Mouse (Mus musculus): Measurements from ENCODE around the gene Rgs9bp. TPM values are rescaled to one million over a fixed set of nuclear protein-coding genes. Genes with fewer than 3 reads are reported as not detected.
"Not testable (repeated sequence)": the region's sequence is repeated elsewhere in the genome, so short reads cannot be mapped to it uniquely, and the experiment has no call there.

The Rgs9bp gene
- polyA plus RNA-seq, 1 experiment from 2014 or later = 0.04 TPM

DNA sequence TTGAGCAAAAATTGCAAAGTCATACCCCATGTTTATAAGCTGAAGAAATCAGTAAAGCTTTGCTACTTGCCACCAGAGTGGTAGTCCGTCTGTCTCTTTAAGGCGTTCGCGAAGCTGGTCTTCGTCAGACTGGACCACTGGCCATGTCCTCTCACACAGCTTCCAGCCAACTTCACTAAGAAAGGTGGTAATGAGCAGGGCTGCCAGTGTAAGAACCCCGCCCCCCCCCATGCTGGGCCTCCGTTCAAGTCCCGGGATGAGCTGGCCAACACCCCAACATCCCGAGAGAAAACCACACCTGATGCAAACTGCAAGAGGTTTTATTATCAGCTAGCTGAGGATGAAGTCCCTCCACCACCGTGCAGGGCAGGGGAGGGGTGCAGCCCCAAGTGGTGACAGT lies 20.5 kb downstream of the Rgs9bp start:
- WGBS (ENCODE audit: insufficient replicate concordance) = 79% methylated on average over 10 of the region's 10 CpGs
- H3K27me3 ChIP-seq (ENCODE audit: control insufficient read depth, insufficient read depth, low read depth, low read length) = not testable (repeated sequence)

DNA sequence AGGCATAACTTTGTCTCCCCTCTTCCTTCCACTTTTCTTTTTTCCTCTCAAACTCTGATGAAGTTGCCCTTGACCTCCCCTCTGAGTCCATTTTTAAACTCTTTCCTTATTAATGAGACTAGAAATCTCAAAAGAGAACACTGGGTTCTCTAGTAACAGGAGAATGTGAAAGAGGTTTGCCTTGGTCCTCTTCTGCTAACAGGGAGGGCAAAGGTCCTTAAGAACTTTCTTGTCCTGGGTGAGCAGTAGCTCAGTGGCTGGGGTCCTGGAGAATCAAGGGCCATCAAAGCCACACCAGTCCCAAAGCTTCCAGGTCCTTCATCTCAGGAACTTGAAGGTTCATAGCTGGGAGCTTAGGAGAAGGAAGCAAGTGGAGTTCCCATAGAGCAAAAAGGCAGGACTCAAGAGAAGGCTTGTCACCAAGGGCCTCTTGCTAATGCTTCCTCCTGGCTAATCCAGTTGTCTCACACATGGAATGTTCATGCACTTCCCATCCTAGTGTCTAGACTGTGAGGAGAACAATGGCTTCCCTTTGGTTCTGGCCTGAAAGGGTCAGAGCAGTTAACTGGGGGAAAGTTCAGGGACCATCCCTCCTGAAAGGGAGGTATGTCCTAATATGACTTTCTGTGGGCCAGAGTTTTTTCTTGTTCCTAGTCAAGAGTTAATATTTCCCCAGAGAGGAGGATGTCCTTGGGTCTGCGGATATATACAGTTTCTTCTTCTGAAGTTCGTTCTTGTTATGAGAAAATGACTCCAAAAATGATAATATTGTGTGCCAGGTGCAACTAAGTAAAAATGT lies 21.1 kb downstream of the Rgs9bp start:
- Histone ChIP-seq H3K4me1 (ENCODE audit: control insufficient read depth, low read depth, low read length) (peaks cover 33% of the 10 kb centered on the region), H3K9me3 (replicated peaks; ENCODE audit: control insufficient read depth, low read length) (no peaks in the 10 kb centered on the region), H3K9ac (ENCODE audit: low read depth, low read length) (no peak overlapping the region), H3K4me3 (ENCODE audit: low read depth, low read length) (no peak overlapping the region), H3K27ac (ENCODE audit: low read length) (no peak overlapping the region; the same call in 1 of the 2 replicates), H3K36me3 (ENCODE audit: control insufficient read depth, insufficient read depth) (no peaks in the 10 kb centered on the region), H3K4me2 (ENCODE audit: low read depth, low read length) (no peak overlapping the region), H3K27me3 (ENCODE audit: control insufficient read depth, insufficient read depth, low read depth, low read length) (no peaks in the 10 kb centered on the region)
- WGBS (ENCODE audit: insufficient replicate concordance) = 82% methylated on average over 2 of the region's 2 CpGs
- ATAC-seq (ENCODE audit: low read depth) = no peak

More for the DNA sequence above, 20.5 kb downstream of the Rgs9bp start:
- not testable (repeated sequence) for ATAC-seq (ENCODE audit: low read depth); H3K4me3 ChIP-seq (ENCODE audit: low read depth, low read length); H3K9ac ChIP-seq (ENCODE audit: low read depth, low read length); H3K27ac ChIP-seq (ENCODE audit: low read length); H3K9me3 ChIP-seq (replicated peaks; ENCODE audit: control insufficient read depth, low read length); H3K4me2 ChIP-seq (ENCODE audit: low read depth, low read length); H3K36me3 ChIP-seq (ENCODE audit: control insufficient read depth, insufficient read depth)
- H3K4me1 ChIP-seq (ENCODE audit: control insufficient read depth, low read depth, low read length) = peaks cover 28% of the 10 kb centered on the region

- H3K4me2 ChIP-seq (ENCODE audit: low read depth, low read length) = no peak overlapping the region
- 74% methylated on average over 11 of the region's 11 CpGs for WGBS (ENCODE audit: insufficient replicate concordance)
- ATAC-seq (ENCODE audit: low read depth) = no peak
- no peaks in the 10 kb centered on the region for H3K9me3 ChIP-seq (replicated peaks; ENCODE audit: control insufficient read depth, low read length)
- H3K27ac ChIP-seq (ENCODE audit: low read length) = no peak overlapping the region
- no peaks in the 10 kb centered on the region for H3K27me3 ChIP-seq (ENCODE audit: control insufficient read depth, insufficient read depth, low read depth, low read length)
- H3K9ac ChIP-seq (ENCODE audit: low read depth, low read length) = no peak overlapping the region
- no peak overlapping the region for H3K4me3 ChIP-seq (ENCODE audit: low read depth, low read length)
- no peaks in the 10 kb centered on the region for H3K36me3 ChIP-seq (ENCODE audit: control insufficient read depth, insufficient read depth)
- peaks cover 45% of the 10 kb centered on the region for H3K4me1 ChIP-seq (ENCODE audit: control insufficient read depth, low read depth, low read length)
Measured at GRCm38 (mm10) chr7:35563071-35563470, 22.3 kb downstream of the Rgs9bp start.

- Histone ChIP-seq H3K4me3 (ENCODE audit: low read depth, low read length) (peak overlapping the region; percentile 7; the same call in 1 of the 2 replicates), H3K27me3 (ENCODE audit: control insufficient read depth, insufficient read depth, low read depth, low read length) (no peaks in the 10 kb centered on the region), H3K9ac (ENCODE audit: low read depth, low read length) (peak overlapping the region; percentile 35), H3K27ac (ENCODE audit: low read length) (peak overlapping the region; percentile 98), H3K4me2 (ENCODE audit: low read depth, low read length) (peak overlapping the region; percentile 50), H3K9me3 (replicated peaks; ENCODE audit: control insufficient read depth, low read length) (no peaks in the 10 kb centered on the region), H3K36me3 (ENCODE audit: control insufficient read depth, insufficient read depth) (no peaks in the 10 kb centered on the region), H3K4me1 (ENCODE audit: control insufficient read depth, low read depth, low read length) (peaks cover 65% of the 10 kb centered on the region)
- ATAC-seq (ENCODE audit: low read depth) = peak; percentile 56
- WGBS (ENCODE audit: insufficient replicate concordance) = 44% methylated on average over 3 of the region's 3 CpGs
Measured at GRCm38 (mm10) chr7:35559838-35560237, 25.5 kb downstream of the Rgs9bp start.

DNA sequence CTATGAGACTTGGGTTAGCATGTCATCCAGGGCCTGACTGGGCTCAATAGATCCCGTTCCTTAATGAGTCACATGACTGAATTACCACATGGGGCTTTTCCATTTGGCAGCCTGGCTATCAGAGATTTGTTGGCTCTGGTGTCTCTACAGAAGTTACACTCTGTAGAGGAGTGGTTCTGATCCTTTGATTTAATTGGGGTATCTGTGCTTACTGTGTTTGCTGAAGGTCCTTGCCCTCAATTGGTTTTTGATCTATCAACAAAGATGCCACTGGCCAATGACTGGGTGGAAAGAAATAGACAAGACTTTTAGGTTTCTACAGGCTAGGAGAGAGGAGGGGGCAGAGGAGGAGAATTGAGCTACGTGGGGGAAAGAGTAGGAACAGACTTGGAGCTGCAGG lies 26.7 kb downstream of the Rgs9bp start:
- Histone ChIP-seq H3K4me2 (ENCODE audit: low read depth, low read length) (no peak overlapping the region), H3K4me1 (ENCODE audit: control insufficient read depth, low read depth, low read length) (peaks cover 70% of the 10 kb centered on the region)
- ATAC-seq (ENCODE audit: low read depth) = no peak

GRCm38 (mm10) chr7:35557577-35557976 lies 27.8 kb downstream of the Rgs9bp start:
- no peaks in the 10 kb centered on the region for H3K9me3 ChIP-seq (replicated peaks; ENCODE audit: control insufficient read depth, low read length)
- H3K27ac ChIP-seq (ENCODE audit: low read length) = peak overlapping the region; percentile 98
- ATAC-seq (ENCODE audit: low read depth) = no peak
- no peaks in the 10 kb centered on the region for H3K27me3 ChIP-seq (ENCODE audit: control insufficient read depth, insufficient read depth, low read depth, low read length)
- WGBS (ENCODE audit: insufficient replicate concordance) = 6% methylated on average over 3 of the region's 3 CpGs
- no peaks in the 10 kb centered on the region for H3K36me3 ChIP-seq (ENCODE audit: control insufficient read depth, insufficient read depth)
- no peak overlapping the region for H3K4me3 ChIP-seq (ENCODE audit: low read depth, low read length)
- peaks cover 77% of the 10 kb centered on the region for H3K4me1 ChIP-seq (ENCODE audit: control insufficient read depth, low read depth, low read length)
- H3K9ac ChIP-seq (ENCODE audit: low read depth, low read length) = peak overlapping the region; percentile 43
- peak overlapping the region; percentile 96 for H3K4me2 ChIP-seq (ENCODE audit: low read depth, low read length)

More for the DNA sequence above, 26.7 kb downstream of the Rgs9bp start:
- WGBS (ENCODE audit: insufficient replicate concordance) = 61% methylated on average over 2 of the region's 2 CpGs
- no peak overlapping the region for H3K9ac ChIP-seq (ENCODE audit: low read depth, low read length)
- no peaks in the 10 kb centered on the region for H3K27me3 ChIP-seq (ENCODE audit: control insufficient read depth, insufficient read depth, low read depth, low read length)
- peak overlapping the region; percentile 98 for H3K27ac ChIP-seq (ENCODE audit: low read length)
- H3K4me3 ChIP-seq (ENCODE audit: low read depth, low read length) = no peak overlapping the region
- H3K36me3 ChIP-seq (ENCODE audit: control insufficient read depth, insufficient read depth) = no peaks in the 10 kb centered on the region
- no peaks in the 10 kb centered on the region for H3K9me3 ChIP-seq (replicated peaks; ENCODE audit: control insufficient read depth, low read length)

- Histone ChIP-seq H3K4me2 (ENCODE audit: low read depth, low read length) (peak overlapping the region; percentile 96), H3K9ac (ENCODE audit: low read depth, low read length) (peak overlapping the region; percentile 95), H3K36me3 (ENCODE audit: control insufficient read depth, insufficient read depth) (no peaks in the 10 kb centered on the region), H3K27me3 (ENCODE audit: control insufficient read depth, insufficient read depth, low read depth, low read length) (no peaks in the 10 kb centered on the region), H3K4me1 (ENCODE audit: control insufficient read depth, low read depth, low read length) (peaks cover 73% of the 10 kb centered on the region), H3K4me3 (ENCODE audit: low read depth, low read length) (peak overlapping the region; percentile 88), H3K27ac (ENCODE audit: low read length) (peak overlapping the region; percentile 98), H3K9me3 (replicated peaks; ENCODE audit: control insufficient read depth, low read length) (no peaks in the 10 kb centered on the region)
- peak; percentile 52 for ATAC-seq (ENCODE audit: low read depth)
- 30% methylated on average over 5 of the region's 5 CpGs for WGBS (ENCODE audit: insufficient replicate concordance)
Measured at GRCm38 (mm10) chr7:35556905-35557304, 28.5 kb downstream of the Rgs9bp start.

GRCm38 (mm10) chr7:35556205-35556603 lies 29.2 kb downstream of the Rgs9bp start, which contains the start of gene Nudt19:
Gene Nudt19 (minus strand): TSS chr7:35556304.
- H3K27me3 ChIP-seq (ENCODE audit: control insufficient read depth, insufficient read depth, low read depth, low read length) = no peaks in the 10 kb centered on the region
- H3K9ac ChIP-seq (ENCODE audit: low read depth, low read length) = peak within 1 kb of the TSS; percentile 95
- H3K4me1 ChIP-seq (ENCODE audit: control insufficient read depth, low read depth, low read length) = peaks cover 73% of the 10 kb centered on the region
- ATAC-seq (ENCODE audit: low read depth) = no peak
- 46% methylated on average over 4 of the region's 4 CpGs for WGBS (ENCODE audit: insufficient replicate concordance)
- peak within 1 kb of the TSS; percentile 98 for H3K27ac ChIP-seq (ENCODE audit: low read length)
- peaks cover 4% of the 10 kb centered on the region for H3K36me3 ChIP-seq (ENCODE audit: control insufficient read depth, insufficient read depth)
- peak within 1 kb of the TSS; percentile 96 for H3K4me2 ChIP-seq (ENCODE audit: low read depth, low read length)
- peak within 1 kb of the TSS; percentile 88 for H3K4me3 ChIP-seq (ENCODE audit: low read depth, low read length)
- H3K9me3 ChIP-seq (replicated peaks; ENCODE audit: control insufficient read depth, low read length) = no peaks in the 10 kb centered on the region

Measured in liver, embryonic 16.5 days (tissue).